Mouse (Mus musculus): Measurements from ENCODE around the gene Alx3.

- TF ChIP-seq CTCF (IDR thresholded peaks at IDR 0.05) (no peak), POLR2A (IDR thresholded peaks at IDR 0.05; ENCODE audit: insufficient read depth, low read depth, low read length) (no peak)
These were observed at the start of gene Alx3 for GRCm38 (mm10) chr3:107594662-107595263.

Measured in heart, adult 2 months (tissue).